Mouse (Mus musculus): ENCODE data around the gene Hip1r. TPM values are rescaled to one million over a fixed set of nuclear protein-coding genes. Genes with fewer than 3 reads are reported as not detected.
A peak's percentile ranks its signal among the peaks of the same experiment; 100 is the strongest.
"Not testable (repeated sequence)": the region's sequence is repeated elsewhere in the genome, so short reads cannot be mapped to it uniquely, and the experiment has no call there.

Gene Hip1r
- total RNA-seq, 1 experiment from 2014 or later = 144 TPM

DNA sequence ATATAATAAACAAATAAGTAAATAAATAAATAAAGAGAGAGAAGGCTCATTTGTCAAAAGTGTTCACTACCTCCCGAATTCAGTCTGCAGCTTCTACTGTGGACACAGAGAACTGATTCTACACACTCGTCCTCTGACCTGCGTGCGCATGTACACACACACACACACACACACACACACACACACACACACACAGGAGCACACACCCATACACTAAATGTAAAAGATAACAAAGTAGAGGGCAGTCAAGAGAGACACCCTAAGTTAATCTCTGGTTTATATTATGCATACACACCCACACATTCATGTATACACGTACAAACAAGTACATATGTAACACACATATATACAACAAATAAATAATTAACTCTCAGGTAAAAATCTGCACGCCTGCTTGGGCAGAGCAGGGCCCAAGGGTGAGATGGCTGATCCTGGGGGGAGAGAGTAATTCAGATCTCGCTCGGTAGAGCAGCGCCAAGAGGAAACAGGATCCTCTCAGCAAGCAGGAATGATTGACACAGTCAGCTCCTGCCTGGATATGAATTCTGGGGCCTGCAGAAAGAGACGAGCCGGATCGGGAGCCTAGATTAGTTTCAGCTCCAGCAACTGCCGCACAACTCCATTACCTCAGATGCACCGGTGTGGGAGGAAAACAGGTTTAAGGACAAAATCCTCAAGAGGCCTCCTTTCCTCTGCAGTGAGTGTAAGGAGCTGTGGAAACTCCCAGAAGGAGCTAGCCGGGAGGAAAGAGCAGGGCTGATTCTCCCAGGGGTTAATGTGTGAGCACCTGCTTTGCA lies 76.0 kb downstream of the Hip1r start:
- no peak for ATAC-seq (ENCODE audit: extremely low read depth, insufficient number of reproducible peaks, low FRiP score, poor library complexity, severe bottlenecking)

DNA sequence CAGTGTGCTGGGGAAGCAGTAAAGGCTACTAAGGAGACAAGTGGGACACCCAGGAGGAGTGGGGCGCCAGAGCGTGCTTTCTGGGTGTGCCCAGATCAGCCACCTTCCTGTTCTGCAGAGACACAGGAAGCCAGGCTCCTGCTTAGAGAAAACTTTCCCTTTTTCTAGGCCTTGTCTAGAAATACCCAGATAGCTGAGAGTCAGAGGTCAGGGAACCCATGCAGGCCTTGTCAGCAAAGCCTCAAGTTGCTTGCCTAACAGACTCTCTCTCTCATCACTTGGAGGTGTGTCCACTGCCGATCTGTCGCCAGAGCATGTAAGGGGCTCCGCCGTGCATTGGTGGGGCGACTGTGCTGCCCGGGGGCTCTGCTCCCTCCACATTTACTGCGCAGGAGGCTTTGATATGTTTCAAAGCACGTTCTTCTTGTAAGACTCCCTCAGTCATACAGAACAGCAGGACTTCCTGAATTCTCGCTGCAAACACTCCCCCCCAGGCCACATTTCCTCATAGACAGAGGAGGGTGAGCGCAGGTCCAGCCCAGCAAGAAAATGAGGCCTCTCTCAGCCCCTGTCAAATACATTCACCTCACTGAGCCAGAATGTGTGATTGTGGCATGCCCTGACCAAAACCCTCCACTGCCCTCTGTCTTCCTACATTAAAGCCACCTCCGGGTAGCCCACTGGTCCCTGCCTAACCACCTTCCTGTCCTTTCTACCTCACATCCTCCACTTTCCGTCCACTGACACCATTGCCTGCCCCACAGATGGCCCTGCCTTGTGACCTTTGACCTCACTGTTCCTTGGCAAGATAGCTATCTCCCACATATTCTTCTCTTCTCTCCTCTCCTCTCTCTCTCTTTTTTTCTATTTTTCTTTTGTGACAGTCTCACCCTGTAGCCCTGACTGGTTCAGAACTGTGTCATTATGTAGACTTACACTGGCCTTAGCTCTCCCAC lies 76.9 kb downstream of the Hip1r start:
- ATAC-seq (ENCODE audit: extremely low read depth, insufficient number of reproducible peaks, low FRiP score, poor library complexity, severe bottlenecking) = peak; percentile 39

DNA sequence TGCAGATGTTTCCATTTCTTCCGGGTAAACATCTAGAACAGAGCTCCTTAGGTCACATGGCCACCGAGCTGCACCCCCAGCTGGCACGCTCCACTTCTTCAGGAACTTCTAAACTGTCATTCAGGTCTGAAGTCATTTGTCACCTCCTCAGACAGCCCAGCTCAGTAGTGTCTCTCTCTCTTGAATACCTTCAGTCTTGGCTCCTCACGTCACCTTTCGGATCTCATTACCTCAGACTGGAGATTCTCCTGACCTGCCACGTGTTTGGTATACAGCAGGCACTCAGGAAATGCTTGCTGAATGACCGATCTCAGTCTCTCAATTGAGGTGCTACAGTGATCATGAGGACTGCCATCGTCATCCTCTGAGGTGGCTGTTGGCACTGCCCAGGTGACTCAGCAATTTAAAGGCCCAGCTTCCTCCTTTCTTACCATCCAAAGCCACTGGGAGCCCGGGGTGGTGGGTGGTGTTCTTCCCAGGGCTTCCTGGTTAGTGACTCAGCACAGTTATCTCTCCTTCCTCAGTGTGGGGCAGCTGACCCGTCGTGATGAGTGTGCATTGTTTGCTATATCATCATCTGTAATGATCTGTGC lies 78.6 kb downstream of the Hip1r start:
- ATAC-seq (ENCODE audit: extremely low read depth, insufficient number of reproducible peaks, low FRiP score, poor library complexity, severe bottlenecking) = peak; percentile 83

DNA sequence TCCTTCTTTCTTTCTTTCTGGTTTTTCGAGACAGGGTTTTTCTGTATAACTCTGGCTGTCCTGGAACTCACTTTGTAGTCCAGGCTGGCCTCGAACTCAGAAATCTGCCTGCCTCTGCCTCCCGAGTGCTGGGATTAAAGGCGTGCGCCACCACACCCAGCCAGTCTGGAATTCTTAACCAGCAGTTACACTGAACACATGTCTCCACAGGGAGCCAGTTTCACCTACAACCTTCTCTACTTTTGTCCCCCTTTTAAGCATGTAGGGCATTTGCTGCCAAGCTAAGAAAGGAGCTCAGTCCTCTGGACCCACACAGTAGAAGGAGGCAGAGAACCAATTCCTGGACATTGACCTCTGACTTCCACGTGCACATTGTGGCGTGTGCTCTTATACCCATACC lies 79.2 kb downstream of the Hip1r start:
- ATAC-seq (ENCODE audit: extremely low read depth, insufficient number of reproducible peaks, low FRiP score, poor library complexity, severe bottlenecking) = not testable (repeated sequence)

Other genes starting within 250 kb of the Hip1r start
- gene Rsrc2, start 224.2 kb upstream of the Hip1r start, total RNA-seq (2017) = 384 and 420 TPM in 2 replicates
- 0.12 TPM in 1 of 2 replicates, not detected in the other for gene Kntc1, start 223.9 kb upstream of the Hip1r start, total RNA-seq (2017)
- gene Hcar2, start 108.1 kb upstream of the Hip1r start, total RNA-seq (2017) = 78.9 and 82.9 TPM in 2 replicates
- not detected in 2 replicates for gene Hcar1, start 93.6 kb upstream of the Hip1r start, total RNA-seq (2017)
- gene Denr, start 66.5 kb upstream of the Hip1r start, total RNA-seq (2017) = 23.0 and 27.9 TPM in 2 replicates
- gene Gm43518, start 46.2 kb upstream of the Hip1r start, total RNA-seq (2017) = 1.5 and 2.9 TPM in 2 replicates
- gene Ccdc62, start 42.9 kb upstream of the Hip1r start, total RNA-seq (2017) = 5.8 and 8.6 TPM in 2 replicates
- 31.6 and 33.2 TPM in 2 replicates for gene Vps37b, start 58.6 kb downstream of the Hip1r start, total RNA-seq (2017)
- 0.86 and 2.0 TPM in 2 replicates for gene Abcb9, start 122.2 kb downstream of the Hip1r start, total RNA-seq (2017)
- gene Ogfod2, start 138.7 kb downstream of the Hip1r start, total RNA-seq (2017) = 13.5 and 22.0 TPM in 2 replicates
- gene Arl6ip4, start 142.5 kb downstream of the Hip1r start, total RNA-seq (2017) = 54.9 and 66.2 TPM in 2 replicates